In the genomic region with DNA sequence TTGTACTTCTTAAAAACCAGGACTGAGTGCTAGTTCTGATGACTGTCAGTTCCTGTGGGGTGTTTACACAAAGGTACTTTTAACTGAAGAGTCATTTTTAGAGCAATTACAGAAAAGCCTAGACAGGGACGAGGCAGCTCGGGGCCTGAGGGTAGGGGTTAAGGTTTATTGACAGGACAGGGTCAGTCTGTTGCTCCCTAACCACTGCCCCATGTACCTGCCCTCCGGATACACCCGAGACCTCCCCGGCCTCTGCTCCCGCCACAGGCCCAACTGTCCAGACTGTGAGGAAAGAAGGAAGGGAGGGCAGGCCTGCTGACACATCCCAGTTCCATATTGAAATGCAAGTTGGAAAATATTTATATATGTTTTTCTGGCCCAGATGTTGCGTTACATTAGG, we compare ENCODE assay signal across 13 mouse cellular contexts. TPM values are rescaled to one million over a fixed set of nuclear protein-coding genes. Genes with fewer than 3 reads are reported as not detected.
"Had no signal": no experiment of that assay in that cellular context is flagged by ENCODE, and none has a peak within 500 bp of the region (broad histone marks: within the 10 kb centered on the region; RNA-seq: fewer than 3 reads in every experiment).

No protein-coding gene starts in this region.

- H3K27ac ChIP-seq: kidney, embryonic 15.5 days; limb, embryonic 15.5 days; liver, embryonic 14.5 days; neural tube, embryonic 12.5 days; stomach, embryonic 15.5 days had no signal

- H3K9me3 ChIP-seq: kidney, embryonic 15.5 days; neural tube, embryonic 12.5 days; stomach, embryonic 15.5 days had no signal

- H3K4me1 ChIP-seq: neural tube, embryonic 12.5 days had no signal

- H3K36me3 ChIP-seq: kidney, embryonic 15.5 days; limb, embryonic 15.5 days; neural tube, embryonic 12.5 days; stomach, embryonic 15.5 days had no signal

- H3K9ac ChIP-seq: kidney, embryonic 15.5 days; limb, embryonic 15.5 days; liver, embryonic 14.5 days; neural tube, embryonic 12.5 days; stomach, embryonic 15.5 days had no signal

- H3K4me3 ChIP-seq: kidney, embryonic 15.5 days; limb, embryonic 15.5 days; neural tube, embryonic 12.5 days; stomach, embryonic 15.5 days had no signal

- H3K27me3 ChIP-seq: kidney, embryonic 15.5 days; limb, embryonic 15.5 days; neural tube, embryonic 12.5 days; stomach, embryonic 15.5 days had no signal

- DNase-seq: layer of hippocampus, adult 9-11 months; layer of hippocampus, postnatal 36 days; lung, adult 18-20 months; midbrain, embryonic 14.5 days; right cerebral cortex, postnatal 14 days; thymus, adult 2 months; thymus, postnatal 25 days had no signal

- H3K4me2 ChIP-seq: kidney, embryonic 15.5 days; limb, embryonic 15.5 days; neural tube, embryonic 12.5 days; stomach, embryonic 15.5 days had no signal

RNA-seq across cellular contexts. Expression of a gene that starts 54.1 kb away (rescaled TPM):
- total RNA-seq: megakaryocyte-erythroid progenitor cell, adult 5-6 weeks had no signal
